Mouse (Mus musculus) E14TG2a.4 (cell line): ENCODE measurements around the gene Itpr3.

ENCODE experiments used
- CTCF ChIP-seq: conservative IDR thresholded peaks from 2 replicates; pipeline ENCODE4 v1.5.1; 2014; ENCODE audit warnings: low read length
- NANOG ChIP-seq: IDR thresholded peaks from 2 replicates; pipeline ENCODE4 v1.6.1; 2014; ENCODE audit warnings: borderline replicate concordance, low read length, mixed read lengths
- POU5F1 ChIP-seq: IDR thresholded peaks from 2 replicates; pipeline ENCODE4 v1.6.1; 2014; ENCODE audit warnings: low read length, borderline replicate concordance

DNA sequence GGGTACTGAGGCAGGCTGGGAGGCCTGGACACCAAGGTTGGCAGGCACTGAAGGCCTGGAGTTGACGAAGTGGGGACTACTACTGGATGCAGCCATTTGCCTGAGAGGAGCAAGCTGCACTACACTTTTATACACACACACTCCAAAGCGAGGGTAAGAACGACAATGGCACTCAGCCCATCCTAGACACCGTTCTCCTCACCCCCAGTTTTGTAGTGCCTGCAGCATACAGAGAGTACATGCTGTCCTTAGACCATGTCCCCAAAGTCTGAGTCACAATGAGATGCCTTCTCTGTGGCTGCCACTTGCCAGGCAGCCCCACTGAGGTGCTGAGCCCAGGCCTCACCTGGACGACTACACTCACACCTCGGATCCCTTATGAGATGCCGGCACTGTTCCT lies 72.7 kb downstream of the Itpr3 start:
- TF ChIP-seq CTCF, result no peak
- TF ChIP-seq NANOG, result no peak
- no peak for TF ChIP-seq POU5F1
